Mouse (Mus musculus) adrenal gland, postnatal 10 days (tissue): ENCODE data around the gene Camk1g. TPM values are rescaled to one million over a fixed set of nuclear protein-coding genes. Genes with fewer than 3 reads are reported as not detected.

Experiments used
- DNase-seq: peaks from one replicate; pipeline ENCODE4 v3.0.0; 2021; ENCODE audit warnings: mixed read lengths
- total RNA-seq, 2 experiments: library from RNA; stranded (reverse); gene quantifications; 2 replicates each; pipeline ENCODE4 v1.2.3; 2021

Gene Camk1g
- total RNA-seq, 2 experiments from 2014 or later: 0.69 to 1.0 TPM

DNA sequence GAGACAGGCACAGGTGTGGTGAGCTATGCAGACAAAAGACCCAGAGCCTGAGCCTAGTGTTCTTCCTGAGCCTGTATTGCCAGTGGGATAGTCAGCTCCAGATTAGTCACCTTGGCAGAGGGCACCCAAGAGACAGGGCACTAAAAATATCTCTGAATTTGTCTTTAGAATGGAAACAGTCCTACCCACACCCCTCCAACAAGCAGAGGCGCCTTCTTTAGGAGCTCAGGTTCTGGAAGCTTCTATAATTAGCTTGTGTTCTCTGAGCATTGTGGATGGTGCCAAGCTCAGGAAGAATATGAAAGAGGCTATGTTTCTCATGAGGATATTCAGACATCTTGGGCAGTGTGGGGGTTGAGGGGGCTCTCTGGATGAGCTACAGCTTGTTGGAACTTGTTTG lies 37.4 kb downstream of the Camk1g start:
- DNase-seq: no peak

DNA sequence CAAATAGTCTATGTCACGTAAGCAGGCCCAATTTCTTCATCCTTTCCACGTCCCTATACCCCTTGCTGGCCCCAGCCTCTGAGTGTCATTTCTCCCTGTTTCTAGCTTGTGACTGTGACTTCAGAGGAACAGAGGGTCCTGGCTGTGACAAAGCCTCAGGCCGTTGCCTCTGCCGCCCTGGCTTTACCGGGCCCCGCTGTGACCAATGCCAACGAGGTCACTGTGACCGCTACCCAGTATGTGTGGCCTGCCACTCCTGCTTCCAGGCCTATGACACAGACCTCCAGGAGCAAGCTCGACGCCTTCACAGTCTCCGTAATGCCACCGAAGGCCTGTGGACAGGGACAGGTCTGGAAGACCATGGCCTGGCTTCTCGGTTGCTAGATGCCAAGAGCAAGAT lies 38.1 kb downstream of the Camk1g start:
- no peak for DNase-seq

DNA sequence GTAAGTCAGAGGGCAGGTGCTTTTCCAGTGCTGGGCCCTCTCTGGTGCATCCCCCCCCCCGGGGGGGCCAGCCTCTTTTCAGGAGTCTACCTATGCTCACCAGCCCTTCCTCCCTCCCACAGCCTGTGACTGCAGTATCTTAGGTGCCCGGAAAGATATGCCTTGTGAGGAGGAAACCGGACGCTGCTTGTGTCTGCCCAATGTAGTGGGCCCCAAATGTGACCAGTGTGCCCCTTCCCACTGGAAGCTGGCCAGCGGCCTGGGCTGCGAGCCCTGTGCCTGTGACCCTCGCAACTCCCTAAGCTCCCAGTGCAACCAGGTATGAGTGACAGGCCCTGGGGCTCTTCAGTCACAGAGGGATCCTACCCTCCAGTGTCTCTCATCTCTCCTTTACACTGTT lies 39.5 kb downstream of the Camk1g start:
- no peak for DNase-seq

DNA sequence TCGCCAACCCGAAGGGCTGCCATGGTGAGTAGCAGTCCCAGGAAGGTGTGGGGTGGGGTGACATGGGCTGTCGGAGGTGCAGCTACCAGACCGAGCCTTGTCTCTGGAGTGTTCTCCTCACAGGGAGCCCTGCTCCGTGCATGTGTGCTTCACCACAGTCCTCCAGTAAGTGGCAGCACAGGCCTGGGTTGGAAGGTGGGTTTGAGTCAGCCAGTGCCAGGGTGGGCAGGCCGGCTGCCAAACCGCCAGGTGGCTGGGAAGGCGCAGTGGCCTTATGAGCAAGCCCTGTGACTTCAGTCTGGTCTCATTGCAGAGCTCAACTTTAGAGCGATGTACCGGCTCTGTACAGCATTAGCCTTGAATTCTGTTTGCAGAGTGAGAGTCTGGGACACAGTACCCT lies 39.9 kb downstream of the Camk1g start:
- peak; percentile 88 for DNase-seq

DNA sequence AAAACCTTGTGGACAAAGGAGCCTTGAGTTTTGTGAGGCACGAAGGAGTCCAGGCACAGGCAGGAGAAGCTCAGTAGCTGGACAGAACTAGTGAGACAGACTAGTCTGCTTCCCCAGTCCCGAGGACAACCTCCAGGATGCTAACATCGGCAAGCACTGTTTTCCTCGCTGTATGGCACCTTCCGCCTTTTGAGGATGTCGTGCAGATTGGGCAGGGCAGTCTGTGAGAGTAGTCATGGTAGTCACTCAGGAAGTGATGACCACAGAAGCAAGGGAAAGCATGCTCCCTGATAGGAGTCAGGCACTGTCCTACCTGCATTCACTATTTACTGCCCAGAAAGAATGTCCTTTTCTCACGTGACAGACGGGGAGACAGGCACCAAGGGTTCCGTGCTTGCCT lies 40.5 kb downstream of the Camk1g start:
- DNase-seq: no peak

DNA sequence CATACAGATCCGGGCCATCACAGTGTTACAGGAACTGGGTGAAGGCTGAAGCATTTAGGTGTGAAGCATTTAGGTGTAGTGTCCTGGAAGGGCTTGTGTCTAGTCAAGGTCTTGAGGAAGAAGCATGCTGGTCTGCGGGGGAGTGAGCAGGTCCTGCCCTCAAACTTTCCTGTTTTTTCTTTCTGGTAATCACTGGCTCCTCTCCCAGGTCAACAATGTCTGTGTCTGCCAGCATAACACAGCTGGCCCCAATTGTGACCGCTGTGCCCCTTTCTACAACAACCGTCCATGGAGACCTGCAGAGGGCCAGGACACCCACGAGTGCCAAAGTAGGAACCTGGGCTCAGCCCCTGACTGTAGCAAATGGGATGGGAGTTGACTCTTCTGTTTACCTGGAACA lies 42.4 kb downstream of the Camk1g start:
- no peak for DNase-seq

DNA sequence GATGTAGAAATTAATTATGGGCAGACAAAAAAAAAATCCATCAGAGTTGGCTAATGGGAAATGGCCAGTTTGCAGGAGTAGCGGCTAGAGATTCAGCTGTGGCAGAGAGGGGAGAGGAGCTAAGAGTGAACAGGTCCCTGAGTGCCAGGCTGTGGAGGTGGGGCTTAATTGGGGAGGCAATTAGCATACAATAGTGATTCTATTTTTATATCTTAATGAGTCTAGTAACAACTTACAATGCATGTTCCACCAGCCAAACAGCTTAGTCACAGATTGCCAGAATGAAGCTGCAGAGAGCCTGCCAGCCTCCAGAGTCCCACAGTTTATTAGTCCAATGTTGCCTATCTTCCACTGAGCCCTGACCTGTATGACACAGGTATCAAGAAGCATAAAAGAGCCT lies 42.9 kb downstream of the Camk1g start:
- no peak for DNase-seq

DNA sequence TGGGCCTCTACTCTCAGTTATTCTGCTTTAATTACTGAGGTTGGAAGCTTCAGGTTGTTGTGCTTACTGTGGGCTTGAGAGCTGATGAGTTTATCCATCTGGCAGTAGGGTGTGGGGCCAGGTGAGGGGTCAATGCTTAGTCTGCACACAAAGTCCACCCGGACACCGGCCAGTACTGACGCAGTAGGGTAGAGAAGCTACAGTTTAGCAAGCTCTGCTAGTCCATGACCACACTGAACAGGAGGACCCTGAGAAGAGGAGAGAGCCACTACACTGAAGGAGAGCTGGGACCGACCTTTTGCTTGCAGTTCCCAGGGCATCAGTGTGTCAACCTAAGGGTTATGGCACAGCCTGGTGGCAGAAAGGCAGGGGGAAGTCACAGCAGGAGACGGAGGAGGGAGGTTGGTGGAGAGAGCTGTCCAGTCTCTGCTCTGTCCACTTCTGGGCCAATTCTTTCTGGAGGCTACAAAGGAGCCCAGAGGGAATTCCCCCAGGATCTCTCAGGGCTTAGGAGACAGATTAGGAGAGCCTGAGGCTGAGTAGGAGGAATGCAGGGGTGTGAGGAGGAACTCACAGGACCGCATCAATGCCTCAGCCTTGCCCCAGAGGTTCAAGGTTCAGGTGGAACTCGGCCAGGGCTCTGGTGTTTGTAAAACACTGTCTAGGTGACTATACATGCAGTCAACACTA lies 43.5 kb downstream of the Camk1g start:
- peak; percentile 43 for DNase-seq

DNA sequence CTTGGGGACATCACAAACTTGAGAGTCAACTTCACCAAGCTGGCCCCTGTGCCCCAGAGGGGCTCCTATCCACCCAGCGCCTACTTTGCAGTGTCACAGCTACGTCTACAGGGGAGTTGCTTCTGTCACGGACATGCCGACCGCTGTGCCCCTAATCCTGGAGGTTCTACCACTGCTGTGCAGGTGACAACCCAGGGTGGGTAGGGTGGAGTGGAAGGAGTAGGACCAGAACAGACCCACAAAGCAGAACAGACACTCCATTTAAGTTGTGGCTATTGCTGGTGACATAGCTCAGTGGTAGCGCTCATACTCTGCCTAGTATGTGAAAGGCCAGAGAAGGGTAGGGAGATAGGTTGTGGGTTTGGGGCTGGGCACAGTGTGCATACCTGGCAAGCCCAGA lies 44.2 kb downstream of the Camk1g start:
- DNase-seq: no peak

DNA sequence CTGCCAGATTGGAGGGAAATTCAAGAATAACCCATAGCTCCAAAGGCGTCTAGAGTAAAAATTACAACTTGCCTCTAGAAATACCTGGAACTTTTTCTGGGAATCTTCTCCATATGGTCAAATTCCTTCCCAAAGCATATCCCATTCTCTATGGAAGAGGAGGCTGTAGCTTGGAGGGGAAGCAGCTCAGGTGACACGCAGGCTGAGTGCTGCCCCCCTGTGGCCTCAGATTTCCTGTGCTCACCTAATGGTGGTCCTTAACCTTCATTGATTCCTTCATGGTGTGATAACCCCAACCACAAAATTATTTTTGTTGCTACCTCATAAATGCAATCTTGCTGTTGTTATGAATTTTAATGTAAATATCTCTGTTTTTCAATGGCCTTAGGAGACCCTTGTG lies 45.9 kb downstream of the Camk1g start:
- DNase-seq: peak; percentile 73

DNA sequence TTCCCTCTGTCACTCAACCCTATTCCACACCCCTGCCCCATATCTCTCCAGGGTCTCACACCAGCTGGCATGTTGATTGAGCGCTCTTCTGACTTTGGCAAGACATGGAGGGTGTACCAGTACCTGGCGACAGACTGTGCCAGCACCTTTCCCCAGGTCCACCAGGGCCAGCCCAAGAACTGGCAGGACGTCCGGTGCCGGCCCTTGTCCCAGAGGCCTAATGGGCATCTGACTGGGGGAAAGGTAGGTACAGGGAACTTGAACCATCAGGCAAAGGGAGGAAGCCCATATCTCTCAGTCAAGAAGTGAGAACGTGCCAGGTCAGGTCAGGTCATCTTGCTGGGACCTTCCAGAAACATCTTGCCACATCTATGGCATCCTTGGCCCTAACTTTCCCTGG lies 46.4 kb downstream of the Camk1g start:
- DNase-seq: peak; percentile 53

DNA sequence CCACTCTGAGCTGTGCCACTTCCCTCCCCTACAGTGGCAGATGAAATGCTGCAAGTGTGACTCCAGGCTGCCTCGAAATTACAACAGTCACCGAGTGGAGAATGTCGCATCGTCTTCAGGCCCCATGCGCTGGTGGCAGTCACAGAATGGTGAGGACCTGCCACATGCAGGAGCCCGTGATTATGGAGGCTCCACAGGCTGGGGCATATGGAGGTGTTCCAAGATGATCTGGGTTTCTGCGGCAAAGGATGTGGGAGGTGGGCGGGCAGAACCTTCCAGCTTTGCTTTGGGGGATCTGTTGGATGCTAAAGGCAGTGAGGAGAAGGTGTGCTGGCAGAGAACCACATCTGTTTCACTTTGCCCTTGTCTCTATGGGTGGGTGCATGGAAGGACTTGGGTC lies 49.7 kb downstream of the Camk1g start:
- DNase-seq: no peak

DNA sequence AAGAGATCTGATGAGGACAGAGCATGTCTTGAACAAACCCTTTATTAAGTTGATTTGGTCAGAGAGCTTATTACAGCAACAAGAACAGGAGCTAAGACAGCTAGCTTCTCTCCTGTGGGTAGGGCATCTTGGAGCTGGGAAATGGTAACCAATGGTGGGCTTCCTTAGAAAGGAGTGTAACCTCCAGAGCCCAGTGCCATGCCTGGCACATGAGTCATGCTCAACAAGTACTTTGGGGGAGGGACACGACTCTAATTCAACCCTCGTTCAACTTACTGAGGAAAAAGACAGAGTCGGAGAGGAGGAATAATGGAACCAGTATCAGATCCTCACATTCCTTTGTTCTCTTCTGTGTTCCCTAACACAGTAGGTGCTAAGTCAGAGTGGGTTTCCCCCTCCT lies 50.4 kb downstream of the Camk1g start:
- no peak for DNase-seq

DNA sequence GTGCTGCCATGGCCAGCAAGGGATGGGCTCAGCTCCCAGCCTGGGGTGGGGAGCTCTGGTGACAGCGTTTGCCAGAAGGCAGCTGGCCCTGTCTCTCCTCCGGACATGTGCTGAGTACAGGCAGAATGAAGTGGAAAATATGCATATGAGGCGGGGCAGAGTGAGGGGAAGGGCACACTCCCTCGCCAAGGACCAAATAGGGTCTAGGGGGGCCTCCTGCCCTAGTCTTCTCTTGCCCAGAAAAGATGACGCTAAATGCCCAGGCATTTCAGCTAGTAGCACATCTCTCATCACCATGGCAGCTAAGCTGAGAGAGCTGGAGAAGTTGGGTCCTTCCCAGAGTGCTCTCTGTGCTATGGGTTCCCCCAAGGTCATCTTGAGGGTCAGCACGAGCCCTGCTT lies 52.9 kb downstream of the Camk1g start:
- peak; percentile 67 for DNase-seq

DNA sequence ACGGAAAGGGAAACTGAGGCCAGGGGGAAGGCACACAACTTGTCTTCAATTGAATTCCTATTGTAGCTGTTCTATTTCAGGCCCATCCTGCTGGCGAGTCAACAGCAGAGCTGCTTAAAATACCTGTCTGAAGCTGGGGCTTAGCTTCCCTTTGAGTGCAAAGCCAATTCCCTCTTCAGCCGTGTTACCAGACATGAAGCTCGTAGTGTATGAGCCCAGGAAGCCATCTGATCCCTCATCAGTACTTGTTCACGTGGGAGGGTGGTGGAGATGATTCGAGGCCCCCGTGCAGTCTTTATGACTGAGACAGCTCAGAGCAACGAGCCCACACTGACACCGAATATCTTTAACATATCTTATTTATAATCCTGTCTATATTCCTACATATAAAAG lies 53.7 kb downstream of the Camk1g start:
- no peak for DNase-seq

DNA sequence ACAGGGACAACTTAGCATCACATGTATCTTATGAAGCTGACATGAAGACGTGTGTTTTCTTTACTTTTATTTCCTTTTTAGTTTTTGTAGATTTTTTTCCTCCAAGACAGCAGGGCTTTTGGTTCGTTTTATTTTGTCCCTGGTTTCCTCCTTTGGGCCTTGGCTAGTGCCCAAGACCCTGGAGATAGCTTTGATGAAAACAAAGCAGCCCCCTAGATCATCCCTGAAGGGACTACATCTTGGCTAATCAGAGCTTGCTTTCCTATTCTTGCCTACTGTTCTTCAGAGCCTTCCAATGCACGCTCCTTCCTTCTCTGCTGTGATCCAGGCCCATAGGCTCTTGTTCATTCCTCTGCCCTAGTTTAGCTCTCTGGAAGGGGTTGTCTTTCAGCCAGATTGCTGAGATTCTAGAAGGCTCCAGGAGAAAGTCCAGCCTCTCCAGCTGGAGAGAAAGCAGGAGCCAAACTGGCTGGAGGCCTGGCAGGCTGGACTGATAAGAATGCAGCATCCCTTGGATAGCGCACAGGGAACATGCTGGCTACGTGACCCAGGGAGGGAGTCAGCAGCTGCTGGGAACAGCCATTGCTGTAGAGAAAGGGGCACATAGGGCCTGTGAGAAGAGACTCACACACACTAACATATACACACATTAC lies 54.3 kb downstream of the Camk1g start:
- DNase-seq: peak; percentile 79

DNA sequence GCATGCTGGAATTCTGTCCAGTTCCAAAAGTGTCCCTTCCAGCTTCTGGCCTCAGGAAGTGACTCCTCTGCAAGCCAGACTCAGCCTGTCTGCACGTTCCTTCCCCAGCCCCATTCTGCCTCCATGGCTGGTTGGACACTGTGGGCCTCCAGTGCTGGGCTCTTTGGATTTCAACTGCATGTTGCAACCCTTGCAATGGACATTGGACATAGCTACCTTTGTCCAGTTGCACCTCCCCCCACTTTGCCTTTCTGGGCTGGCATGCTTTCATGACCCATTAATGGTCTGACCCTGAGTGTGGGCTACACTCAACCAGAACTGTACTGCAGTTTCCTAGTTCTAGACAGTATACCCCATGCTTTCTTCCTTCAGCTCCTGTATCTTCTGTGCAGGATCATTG lies 58.5 kb downstream of the Camk1g start:
- peak; percentile 61 for DNase-seq

DNA sequence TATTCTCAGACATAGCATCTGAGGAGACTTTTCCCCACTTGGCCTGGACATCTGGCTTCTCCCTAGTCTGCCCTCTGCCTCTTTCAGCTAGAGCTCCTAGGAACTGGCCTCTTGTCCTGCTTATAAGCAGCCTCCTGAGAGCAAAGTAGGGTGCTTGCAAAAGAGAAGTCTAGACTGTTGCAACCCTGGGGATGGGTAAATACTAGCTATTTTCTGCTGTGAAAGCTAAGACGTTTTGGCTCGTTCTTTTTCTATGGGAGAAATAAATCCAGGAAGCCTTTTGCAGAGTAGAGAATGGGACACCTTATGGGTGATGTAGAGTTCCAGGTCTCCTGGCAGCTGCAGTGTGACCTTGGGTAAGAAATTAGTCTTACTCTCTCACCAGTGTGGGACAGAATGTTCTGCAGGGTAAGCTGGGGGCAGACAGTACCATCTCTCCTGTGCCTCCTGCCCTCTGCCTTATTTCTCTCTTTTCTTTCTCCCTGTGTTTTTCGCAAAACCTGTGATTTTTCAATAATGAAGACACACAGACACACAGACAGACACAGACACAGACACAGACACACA lies 59.5 kb downstream of the Camk1g start:
- DNase-seq: peak; percentile 49

DNA sequence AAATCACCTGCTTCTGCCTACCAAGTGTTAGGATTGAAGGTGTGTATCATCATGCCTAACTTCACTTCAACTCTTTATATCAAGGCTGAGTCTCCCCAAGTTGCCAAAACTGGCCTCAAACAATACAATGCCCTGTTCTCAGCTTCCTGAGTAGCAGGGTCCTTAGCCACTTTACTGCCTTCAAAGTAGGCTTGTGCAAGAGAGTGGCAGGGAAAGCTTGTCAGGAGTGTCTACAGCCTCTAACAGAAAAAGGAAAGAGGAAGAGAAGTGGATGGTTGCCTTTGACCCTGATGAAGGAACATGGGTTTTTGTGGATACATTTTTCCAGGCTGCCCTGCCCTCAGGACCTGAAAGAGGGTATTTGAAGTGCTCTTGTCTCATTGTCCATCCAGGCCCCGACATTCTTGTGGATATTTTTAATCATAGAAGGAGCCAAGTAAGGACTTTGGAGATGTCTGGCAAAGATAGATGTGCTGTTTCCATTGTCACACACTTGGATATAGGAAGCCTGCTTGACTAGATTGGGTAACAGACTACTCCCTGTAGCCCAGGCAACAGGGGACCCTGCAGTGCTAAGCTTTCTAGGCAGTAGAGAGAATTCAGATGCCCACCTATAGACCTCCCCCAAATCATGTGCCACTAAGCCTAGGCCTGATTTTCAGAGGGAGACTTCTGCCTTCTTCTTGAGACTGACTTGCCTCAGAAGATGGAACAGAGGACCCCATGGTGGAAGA lies 60.1 kb downstream of the Camk1g start:
- DNase-seq: no peak

DNA sequence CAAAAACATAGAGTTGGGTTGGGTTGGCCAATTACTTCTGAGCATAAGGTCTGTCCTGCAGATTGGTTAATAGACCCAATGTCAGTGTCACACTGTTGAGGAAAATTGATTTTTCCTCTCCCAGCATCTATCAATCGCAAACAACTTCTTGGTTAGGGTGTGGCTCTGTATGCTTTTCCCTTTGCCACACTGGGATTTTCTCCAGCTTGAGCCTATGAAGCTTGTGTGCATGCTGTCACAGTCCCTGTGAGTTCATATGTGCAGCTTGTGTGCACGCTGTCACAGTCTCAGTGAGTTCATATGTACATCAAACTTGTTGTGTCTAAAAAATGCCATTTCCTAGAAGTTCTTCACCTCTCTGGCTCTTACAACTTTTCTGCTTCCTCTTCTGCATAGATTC lies 63.3 kb downstream of the Camk1g start:
- no peak for DNase-seq

DNA sequence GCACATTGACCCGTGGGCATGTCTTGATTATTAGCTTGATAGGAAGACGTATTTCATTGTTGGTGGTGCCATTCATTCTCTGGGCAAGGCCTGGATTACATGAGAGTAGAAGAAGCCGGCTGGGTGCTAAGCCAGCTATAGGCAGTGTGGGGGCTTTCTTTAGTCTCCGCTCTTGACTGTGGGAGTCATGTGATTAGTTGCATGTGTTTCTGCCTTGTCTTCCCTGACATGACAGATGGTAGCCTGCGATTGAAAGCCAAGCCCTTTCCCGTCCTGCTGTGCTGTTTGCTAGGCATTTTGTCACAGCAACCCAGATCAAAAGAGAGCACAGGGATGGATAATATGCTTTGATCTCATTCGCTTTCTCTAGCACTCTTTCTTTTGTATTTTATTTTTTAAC lies 64.7 kb downstream of the Camk1g start:
- DNase-seq: no peak

DNA sequence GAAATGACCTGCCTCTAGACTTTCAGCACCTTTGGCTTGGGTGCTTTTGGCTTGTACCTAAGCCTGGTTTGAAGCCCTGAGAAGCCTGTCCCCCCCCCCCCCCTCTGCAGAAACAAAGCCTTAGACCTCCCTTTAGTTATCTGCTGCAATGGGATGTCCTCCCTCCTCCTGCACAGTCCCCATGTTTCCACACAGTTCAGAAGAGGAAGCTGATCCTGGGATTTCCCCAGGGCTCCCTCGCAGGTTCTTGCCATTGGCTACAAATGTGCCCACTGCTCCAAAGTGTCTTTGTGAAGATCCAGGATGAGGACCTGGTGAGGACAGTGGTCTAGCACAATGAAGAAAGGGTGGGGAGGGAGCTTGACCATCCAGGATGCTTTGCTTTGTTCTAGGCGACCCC lies 67.0 kb downstream of the Camk1g start:
- no peak for DNase-seq

DNA sequence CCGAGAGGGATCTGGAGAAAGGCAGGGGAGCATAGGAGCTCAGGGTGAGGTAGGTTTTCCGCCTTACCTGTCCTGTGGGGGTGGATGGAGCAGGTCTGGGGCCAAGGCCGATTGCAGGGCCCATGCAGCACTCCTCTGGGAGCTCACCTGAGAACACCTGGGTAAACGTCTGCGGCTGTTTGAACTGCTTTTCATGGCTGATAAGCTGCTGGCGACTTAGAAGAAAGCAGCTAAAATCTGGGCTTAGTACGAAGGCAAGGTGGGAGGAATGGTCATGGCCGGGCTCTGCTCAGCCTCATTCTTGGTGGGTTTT lies 68.0 kb downstream of the Camk1g start:
- DNase-seq: no peak
